Mouse (Mus musculus) duodenum, adult 2 months (tissue): Measurements from ENCODE around the gene Ube2o. TPM values are rescaled to one million over a fixed set of nuclear protein-coding genes. Genes with fewer than 3 reads are reported as not detected.

Source experiments
- polyA plus RNA-seq: library from polyadenylated mRNA; depleted of rRNA; stranded (reverse); fragments of >200 nt; gene quantifications from 2 replicates; pipeline ENCODE4 v1.2.3, GENCODE M21; 2012; ENCODE audit warnings: low replicate concordance; rRNA removed

Ube2o gene
- 8.6 and 9.5 TPM in 2 replicates for polyA plus RNA-seq

GRCm38 (mm10) chr11:116581376-116581814 is at the start of gene Ube2o:
TSS of gene Ube2o (minus strand) at chr11:116581447.

GRCm38 (mm10) chr11:116626299-116627071 is 45.2 kb upstream of the Ube2o start, which contains the start of gene Rhbdf2:
TSS of gene Rhbdf2 (minus strand) at chr11:116627019.

GRCm38 (mm10) chr11:116586310-116586709 is 5.1 kb upstream of the Ube2o start, which contains the start of gene Aanat:
TSS of gene Aanat (plus strand) at chr11:116586432.

GRCm38 (mm10) chr11:116530187-116531147 is 50.8 kb downstream of the Ube2o start, which contains the start of gene Sphk1:
TSS of gene Sphk1 (plus strand) at chr11:116530925.

GRCm38 (mm10) chr11:116493795-116494252 is 87.4 kb downstream of the Ube2o start, which contains the start of gene Prpsap1:
TSS of gene Prpsap1 (minus strand) at chr11:116494202.

Other genes starting within 250 kb of the Ube2o start
- 0.15 and 0.22 TPM in 2 replicates for gene Foxj1, start 246.0 kb downstream of the Ube2o start, polyA plus RNA-seq
- 1.9 and 2.1 TPM in 2 replicates for gene Rnf157, start 168.4 kb downstream of the Ube2o start, polyA plus RNA-seq
- 255 and 734 TPM in 2 replicates for gene Ubald2, start 147.4 kb downstream of the Ube2o start, polyA plus RNA-seq
- gene Qrich2, start 115.2 kb downstream of the Ube2o start, polyA plus RNA-seq, result 0.11 and 0.49 TPM in 2 replicates
- 640 and 1,209 TPM in 2 replicates for gene Prpsap1, start 87.2 kb downstream of the Ube2o start, polyA plus RNA-seq
- 28.5 and 50.1 TPM in 2 replicates for gene Sphk1, start 50.5 kb downstream of the Ube2o start, polyA plus RNA-seq
- not detected in 2 replicates for gene Aanat, start 5.0 kb upstream of the Ube2o start, polyA plus RNA-seq
- 42.6 and 44.9 TPM in 2 replicates for gene Rhbdf2, start 45.6 kb upstream of the Ube2o start, polyA plus RNA-seq
- gene Prcd, start 72.1 kb upstream of the Ube2o start, polyA plus RNA-seq, result 1.4 TPM in 1 of 2 replicates, not detected in the other
- gene Cygb, start 72.9 kb upstream of the Ube2o start, polyA plus RNA-seq, result 25.9 and 31.4 TPM in 2 replicates
- 1.5 and 5.1 TPM in 2 replicates for gene St6galnac1, start 194.1 kb upstream of the Ube2o start, polyA plus RNA-seq
- 86.9 and 113 TPM in 2 replicates for gene Mxra7, start 246.6 kb upstream of the Ube2o start, polyA plus RNA-seq